Mouse (Mus musculus) left cerebral cortex, postnatal 10 days (tissue): ENCODE measurements around the gene Lima1. TPM values are rescaled to one million over a fixed set of nuclear protein-coding genes. Genes with fewer than 3 reads are reported as not detected.

Experiments used
- DNase-seq, 2 experiments: peaks; one replicate each; pipeline ENCODE4 v3.0.0; 2021 to 2022; ENCODE audit warnings: low spot score in 2 of 2, mixed read lengths in 1 of 2; ENCODE audit errors: extremely low spot score in 1 of 2
- intact Hi-C: fragments of 180-260 bp; cut with DNase I; formaldehyde crosslinking; loops from one replicate; pipeline ENCODE4 v1.15.1; 2025
- total RNA-seq, 2 experiments: library from RNA; stranded (reverse); gene quantifications; 2 replicates each; pipeline ENCODE4 v1.2.3; 2021

Lima1 gene
- total RNA-seq, 2 experiments from 2014 or later, result 8.2 to 9.8 TPM

DNA sequence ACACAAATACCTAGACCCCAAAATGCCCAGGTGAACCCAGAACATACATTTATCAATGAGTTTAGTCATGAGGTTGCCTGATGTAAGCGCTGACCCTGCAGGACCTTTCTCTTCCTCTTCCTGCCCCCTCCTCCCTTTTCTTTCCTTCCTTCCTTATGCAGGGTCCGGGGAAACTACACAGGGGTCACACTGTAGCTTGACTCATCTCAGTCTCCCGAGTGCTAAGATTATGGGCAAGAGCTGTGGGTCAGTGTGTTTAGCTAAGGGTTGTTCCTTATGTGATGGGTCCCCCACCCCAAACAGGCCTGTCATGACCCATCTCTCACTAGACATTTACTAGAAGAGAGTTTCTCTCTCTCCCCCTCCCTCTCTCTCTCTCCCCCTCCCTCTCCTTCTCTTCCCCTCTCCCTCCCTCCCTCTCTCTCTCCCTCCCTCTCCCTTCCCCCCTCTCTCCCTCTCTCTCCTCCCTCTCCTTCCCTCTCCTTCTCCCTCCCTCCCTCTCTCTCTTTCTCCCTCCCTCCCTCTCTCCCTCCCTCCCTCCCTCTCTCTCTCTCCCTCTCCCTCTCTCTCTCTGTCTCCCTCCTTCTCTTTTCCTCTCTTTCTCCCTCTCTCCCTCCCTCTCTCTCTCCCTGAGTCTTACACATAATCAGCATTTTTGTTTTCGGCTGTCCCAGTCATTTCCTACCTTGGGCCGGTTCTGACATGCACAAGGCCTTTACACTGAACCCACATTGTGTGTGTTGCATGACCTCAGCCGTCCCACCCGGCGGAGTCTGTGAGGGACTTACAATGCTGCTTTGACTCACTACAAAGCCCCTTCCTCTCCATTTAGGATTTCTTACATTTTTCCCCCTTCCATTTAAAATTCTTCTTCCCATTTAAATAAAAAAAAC lies 57.7 kb downstream of the Lima1 start:
- DNase-seq, result no peak
- intact Hi-C loops, result no loop called here

DNA sequence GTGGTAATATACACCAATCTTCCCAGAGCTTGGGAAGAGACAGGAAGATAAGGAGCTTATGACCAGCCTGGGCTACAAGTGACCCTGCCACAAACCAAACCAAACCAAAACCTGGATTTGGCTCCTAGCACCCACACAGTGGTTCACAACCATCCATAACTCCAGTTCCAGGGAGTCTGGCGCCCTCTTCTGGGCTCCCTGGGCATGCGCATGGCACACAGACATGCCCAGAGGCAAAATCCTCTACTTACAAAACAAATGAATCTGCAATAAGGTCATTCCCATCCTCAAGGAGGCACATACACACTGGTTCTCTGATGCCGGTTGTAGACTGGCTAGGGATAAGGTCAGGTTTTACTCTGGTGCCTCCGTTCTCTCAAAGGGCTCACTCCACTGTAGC lies 59.3 kb downstream of the Lima1 start:
- no peak for DNase-seq
- intact Hi-C loops, result no loop called here

DNA sequence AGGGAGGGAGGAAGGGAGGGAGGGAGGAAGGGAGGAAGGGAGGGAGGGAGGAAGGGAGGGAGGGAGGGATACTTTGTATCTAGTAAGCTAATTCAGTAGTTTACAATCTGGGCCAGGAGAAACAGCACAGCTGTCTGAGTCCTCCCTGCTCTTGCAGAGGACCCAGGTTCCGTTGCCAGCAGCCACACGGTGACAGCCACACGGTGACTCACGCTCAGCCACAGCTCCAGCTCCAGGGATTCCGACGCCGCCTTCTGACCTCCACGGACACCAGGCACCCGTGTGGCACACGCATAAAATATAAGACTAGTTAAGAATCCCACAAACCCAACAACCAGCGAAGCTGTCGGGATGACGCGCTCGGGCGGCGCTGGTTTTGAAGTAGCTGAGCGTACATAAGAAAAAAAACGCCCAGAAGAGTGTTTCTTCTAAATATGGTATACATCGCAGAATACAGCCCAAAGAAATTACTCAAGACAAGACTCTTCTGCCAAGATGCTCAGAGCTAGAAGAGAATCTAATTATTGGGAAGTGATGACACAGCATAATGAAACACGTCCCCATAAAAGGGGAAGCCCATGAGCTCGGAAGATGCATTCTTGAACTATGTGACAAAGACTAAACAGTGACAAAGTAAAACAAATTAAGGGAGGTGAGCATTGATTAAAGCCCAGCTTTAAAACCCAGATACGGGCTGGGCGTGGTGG lies 60.5 kb downstream of the Lima1 start:
- DNase-seq, result no peak
- intact Hi-C loops, result no loop called here

DNA sequence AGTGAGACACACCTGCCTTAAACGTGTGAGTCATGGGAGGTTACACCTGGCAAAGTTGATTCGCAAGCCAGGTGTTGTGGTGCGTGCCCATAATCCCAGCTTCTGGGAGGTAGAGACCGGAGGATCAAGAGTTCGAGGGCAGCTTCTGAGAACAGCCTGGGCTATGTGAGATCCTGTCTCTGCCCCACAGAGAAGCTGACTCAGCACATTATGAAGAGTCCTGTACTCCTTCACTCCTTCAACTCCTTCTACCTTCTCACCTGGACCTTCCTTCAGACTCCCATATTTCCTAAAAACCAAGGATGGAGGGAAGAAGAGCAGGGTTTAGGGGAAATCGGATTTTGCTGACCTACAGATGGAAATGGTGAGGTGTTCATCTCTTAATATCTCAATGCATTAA lies 61.6 kb downstream of the Lima1 start:
- no peak for DNase-seq
- intact Hi-C loops, result no loop called here

DNA sequence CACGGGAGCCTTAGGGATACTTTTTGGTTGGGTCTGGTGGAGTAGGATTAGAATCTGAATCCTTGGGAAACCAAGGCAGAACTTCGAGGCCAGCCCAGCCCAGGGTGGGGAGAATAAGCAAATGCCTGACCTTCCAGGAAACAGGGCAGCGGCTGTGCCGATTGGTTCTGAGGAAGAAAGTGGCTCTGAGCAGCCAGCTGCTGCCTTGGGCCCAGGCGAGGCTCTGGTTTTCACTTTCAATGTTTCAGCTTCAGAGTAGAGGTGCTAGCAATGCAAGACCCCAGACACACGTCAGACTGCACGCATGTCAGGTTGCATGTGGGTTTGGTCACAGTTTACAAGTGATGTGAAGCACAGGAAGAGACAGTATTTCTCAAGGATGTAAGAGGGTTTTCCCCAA lies 63.2 kb downstream of the Lima1 start:
- intact Hi-C loops, result no loop called here
- DNase-seq, result no peak

DNA sequence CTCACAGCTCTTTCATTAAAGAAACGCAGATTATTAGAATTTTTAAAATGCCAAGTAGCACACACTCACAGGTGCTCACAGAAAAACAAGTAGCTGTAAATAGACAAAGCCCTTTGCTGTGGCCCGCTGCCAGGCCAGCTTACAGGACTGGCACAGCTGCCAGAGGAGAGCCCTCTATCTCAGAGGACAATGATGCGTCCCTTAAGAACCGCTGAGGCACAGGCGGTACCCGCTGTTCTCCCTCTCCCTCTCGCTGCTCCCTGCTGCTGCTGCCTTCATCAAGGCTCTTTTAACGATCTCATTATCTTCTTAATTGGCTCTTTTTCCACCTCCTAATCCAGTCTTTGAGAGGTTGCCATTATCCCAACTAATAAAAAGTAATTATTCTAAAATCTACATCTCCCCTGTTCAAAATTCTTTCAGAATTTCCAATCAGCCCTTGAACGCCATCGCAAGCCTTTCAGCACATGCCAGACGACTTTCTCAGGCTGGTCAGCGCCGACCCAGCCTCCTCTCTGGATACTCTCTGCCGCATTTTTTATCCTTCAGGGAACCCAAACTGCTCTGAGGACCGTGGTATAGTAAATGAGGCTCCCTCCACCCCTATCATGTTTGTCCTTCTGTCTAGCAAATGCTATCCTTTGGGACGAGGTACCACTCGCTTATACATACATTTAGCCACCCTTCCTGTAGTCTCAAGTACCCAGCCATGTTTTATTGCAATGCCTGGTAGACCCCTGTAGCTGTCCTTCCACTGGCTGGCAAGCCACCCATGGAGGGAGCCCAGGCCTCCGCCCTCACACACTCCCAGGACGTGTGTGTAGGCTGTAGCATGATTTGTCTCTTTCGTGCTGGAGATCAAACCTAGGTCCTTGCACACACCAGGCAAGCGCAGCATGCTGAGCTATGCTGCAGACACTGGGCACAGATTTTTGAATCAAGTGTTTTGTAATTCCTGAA lies 67.2 kb downstream of the Lima1 start:
- intact Hi-C loops, result no loop called here
- DNase-seq, result peak; percentile 51 to 53

- no peak for DNase-seq
- intact Hi-C loops, result no loop called here
These were observed 69.1 kb downstream of the Lima1 start for GRCm38 (mm10) chr15:99806171-99806570.

DNA sequence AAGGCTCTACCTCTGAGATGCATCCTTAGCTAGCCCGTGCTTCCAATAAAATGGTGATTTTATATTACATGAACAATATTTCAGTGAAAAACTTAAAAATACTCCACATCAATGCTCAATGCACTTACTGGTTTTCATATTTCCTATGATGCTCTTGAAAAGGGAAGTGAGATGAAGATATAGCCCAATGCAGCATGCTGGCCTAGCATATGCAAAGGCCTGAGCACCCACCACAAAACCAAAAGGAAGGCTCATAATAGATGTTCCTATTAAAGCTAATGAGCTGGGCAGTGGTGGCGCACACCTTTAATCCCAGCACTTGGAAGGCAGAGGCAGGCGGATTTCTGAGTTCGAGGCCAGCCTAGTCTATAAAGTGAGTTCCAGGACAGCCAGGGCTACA lies 69.6 kb downstream of the Lima1 start:
- DNase-seq, result no peak
- intact Hi-C loops, result no loop called here

GRCm38 (mm10) chr15:99803186-99803644 lies 72.0 kb downstream of the Lima1 start:
- DNase-seq, result no peak
- intact Hi-C loops, result no loop called here

GRCm38 (mm10) chr15:99801885-99802572 lies 73.2 kb downstream of the Lima1 start:
- no peak for DNase-seq
- intact Hi-C loops, result no loop called here

GRCm38 (mm10) chr15:99799706-99800105 lies 75.5 kb downstream of the Lima1 start:
- intact Hi-C loops, result no loop called here
- no peak for DNase-seq

- intact Hi-C loops, result no loop called here
- no peak for DNase-seq
These were observed 77.4 kb downstream of the Lima1 start for GRCm38 (mm10) chr15:99797898-99798297.

GRCm38 (mm10) chr15:99796735-99797134 lies 78.5 kb downstream of the Lima1 start:
- DNase-seq, result no peak
- intact Hi-C loops, result no loop called here

DNA sequence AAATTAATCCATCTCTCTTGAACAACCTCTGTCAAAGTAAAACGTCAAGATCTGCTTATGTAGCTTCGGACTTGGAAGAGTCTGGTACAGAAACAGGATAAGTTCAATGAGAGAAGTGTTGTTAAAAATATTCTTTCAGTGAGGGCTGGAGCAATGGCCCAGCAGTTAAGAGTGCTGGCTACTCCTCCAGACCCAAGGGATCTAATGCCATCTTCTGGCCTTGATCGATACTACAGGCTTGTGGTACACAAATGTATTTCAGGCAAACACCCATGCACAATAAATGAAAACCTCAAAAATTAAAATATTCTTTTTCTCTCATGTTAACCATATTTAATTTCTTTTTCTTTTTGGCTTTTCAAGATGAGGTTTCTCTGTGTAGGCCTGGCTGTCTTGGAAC lies 79.2 kb downstream of the Lima1 start:
- DNase-seq, result no peak
- intact Hi-C loops, result no loop called here

- no peak for DNase-seq
- intact Hi-C loops, result no loop called here
These were observed 82.9 kb downstream of the Lima1 start for GRCm38 (mm10) chr15:99792221-99792815.

DNA sequence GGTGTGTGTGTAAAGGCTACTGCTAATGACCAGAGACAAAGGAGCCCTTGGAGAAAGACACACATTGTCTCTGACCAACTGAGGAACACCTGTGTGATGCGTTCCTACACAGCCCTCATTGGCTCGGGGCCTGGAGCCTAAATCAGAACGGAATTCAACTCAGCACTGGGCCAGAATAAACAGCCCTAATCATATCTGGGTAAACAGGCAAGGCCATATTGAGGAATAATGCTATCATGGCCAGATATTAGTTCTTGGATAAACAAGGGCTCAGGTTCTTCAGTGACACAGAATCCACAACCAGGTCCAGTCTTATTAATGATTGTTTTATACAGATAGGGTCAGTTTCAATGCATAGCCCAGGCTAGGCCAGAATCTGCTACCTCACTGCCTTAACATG lies 84.3 kb downstream of the Lima1 start:
- DNase-seq, result no peak
- intact Hi-C loops, result no loop called here

- no peak for DNase-seq
- intact Hi-C loops, result no loop called here
These were observed 84.8 kb downstream of the Lima1 start for GRCm38 (mm10) chr15:99790464-99790863.

- intact Hi-C loops, result no loop called here
- DNase-seq, result no peak
These were observed 87.6 kb downstream of the Lima1 start for GRCm38 (mm10) chr15:99787625-99788120.
